Mouse (Mus musculus) lung, adult 2 months (tissue): ENCODE results near the gene Psenen.

Source experiments
- CTCF ChIP-seq: fragments of 200-500 bp; IDR thresholded peaks from 2 replicates; pipeline ENCODE4 v1.5.1; 2011; ENCODE audit warnings: mild to moderate bottlenecking, low read length, control low read depth; ENCODE audit not compliant: insufficient read depth
- POLR2A ChIP-seq: fragments of 200-500 bp; IDR thresholded peaks from 2 replicates; pipeline ENCODE4 v1.6.1; 2011; ENCODE audit warnings: low read depth, mild to moderate bottlenecking, control low read depth, low read length, borderline replicate concordance; ENCODE audit errors: extremely low read depth

DNA sequence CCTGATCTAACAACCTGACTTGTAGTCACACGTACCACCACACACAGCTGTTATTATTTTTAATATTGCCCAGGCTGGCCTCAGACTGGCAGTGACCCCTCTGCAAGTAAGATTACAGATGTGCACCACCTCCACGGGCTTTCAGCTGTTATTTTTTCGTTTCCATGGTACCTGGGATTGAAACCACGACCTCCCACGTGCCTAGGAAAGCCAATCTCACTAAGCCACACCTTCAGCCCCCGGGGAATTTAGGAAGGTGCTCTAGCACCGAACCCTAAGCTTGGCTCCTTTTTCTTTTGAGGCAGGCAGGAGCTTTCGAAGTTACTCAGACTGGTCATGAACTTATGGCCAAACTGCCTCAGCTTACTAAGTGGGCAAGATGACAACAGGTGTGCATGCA lies 41.0 kb upstream of the Psenen start:
- TF ChIP-seq POLR2A (no peak), CTCF (no peak)
